Mouse (Mus musculus) embryonic stem cell, embryonic (primary cell): ENCODE data around the gene Arhgdia.

Source experiments
- CTCF ChIA-PET, 4 experiments: fragments of 300-600 bp in 2 of 4; fragments of 350-600 bp in 2 of 4; sonication (Branson Sonifier 250); formaldehyde crosslinking; loops; one replicate each; lab custom pipeline; 2022; ENCODE audit warnings: inconsistent platforms in 2 of 4; lab: Charles Lee
- POLR2A ChIA-PET, 4 experiments: fragments of 300-600 bp in 2 of 4; fragments of 350-600 bp in 2 of 4; sonication (Branson Sonifier 250); formaldehyde crosslinking; loops; one replicate each; lab custom pipeline; 2022; ENCODE audit warnings: antibody characterized with exemption in 4 of 4, inconsistent platforms in 1 of 4; lab: Charles Lee

Arhgdia gene

DNA sequence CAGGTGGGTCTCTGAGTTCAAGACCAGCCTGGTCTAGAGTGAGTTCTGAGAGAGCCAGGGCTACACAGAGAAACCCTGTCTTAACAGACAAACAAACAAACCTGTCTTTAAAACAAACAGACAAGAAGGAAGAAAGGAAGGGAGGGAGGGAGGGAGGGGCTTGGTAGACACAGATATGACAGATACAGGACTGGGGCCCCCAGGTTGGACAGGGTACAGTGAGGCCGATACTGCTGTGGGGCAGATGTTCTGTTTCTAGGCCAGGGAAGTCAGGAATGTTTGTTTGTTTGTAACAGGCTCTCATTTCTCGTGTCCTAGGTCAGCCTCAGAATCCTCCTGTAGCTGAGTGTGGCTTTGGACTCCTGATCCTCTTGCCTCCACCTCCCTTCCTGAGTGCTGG, 22.1 kb upstream of the Arhgdia start:
- POLR2A ChIA-PET = interaction anchor here in 3 of 4 experiments (0.6 to 1.9 kb wide), 10 partner anchors 9 to 41 kb away, joined by 3 to 5 read pairs (median 3); partner anchors contain the start of genes Arhgdia (in 1 of the 3), P4hb (in 1 of the 3) and Pycr1 (in 1 of the 3)

DNA sequence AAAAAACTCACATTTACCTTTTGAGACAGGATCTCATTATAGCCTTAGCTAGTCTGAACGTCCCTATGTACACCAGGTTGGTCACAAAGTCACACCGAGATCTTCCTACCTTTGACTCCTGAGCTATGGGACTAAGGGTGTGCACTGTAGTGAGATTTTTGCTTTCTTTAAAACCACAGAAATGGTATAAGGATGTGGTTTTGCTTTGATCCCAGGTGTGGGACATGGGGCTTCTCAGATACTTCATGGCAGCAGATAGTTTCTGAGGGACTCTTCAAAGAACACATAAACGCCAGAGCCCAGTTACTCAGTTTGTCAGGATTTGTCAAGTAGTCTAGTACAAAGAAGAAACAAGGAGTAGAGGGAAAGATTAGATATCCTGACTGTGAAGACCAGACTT, 19.3 kb upstream of the Arhgdia start:
- ChIA-PET CTCF (interaction anchor here in 1 of 4 experiments (0.6 kb wide), 1 partner anchor 16 kb away, joined by 3 read pairs; no protein-coding TSS in a partner anchor), POLR2A (interaction anchor here in 2 of 4 experiments (0.7 to 1.5 kb wide), 4 partner anchors 9 to 1601 kb away, joined by 3 to 5 read pairs (median 3); no protein-coding TSS in a partner anchor)

More for the DNA sequence above, 22.1 kb upstream of the Arhgdia start:
- CTCF ChIA-PET = interaction anchor here in 1 of 4 experiments (0.6 kb wide), 1 partner anchor 333 kb away, joined by 7 read pairs; no protein-coding TSS in a partner anchor

DNA sequence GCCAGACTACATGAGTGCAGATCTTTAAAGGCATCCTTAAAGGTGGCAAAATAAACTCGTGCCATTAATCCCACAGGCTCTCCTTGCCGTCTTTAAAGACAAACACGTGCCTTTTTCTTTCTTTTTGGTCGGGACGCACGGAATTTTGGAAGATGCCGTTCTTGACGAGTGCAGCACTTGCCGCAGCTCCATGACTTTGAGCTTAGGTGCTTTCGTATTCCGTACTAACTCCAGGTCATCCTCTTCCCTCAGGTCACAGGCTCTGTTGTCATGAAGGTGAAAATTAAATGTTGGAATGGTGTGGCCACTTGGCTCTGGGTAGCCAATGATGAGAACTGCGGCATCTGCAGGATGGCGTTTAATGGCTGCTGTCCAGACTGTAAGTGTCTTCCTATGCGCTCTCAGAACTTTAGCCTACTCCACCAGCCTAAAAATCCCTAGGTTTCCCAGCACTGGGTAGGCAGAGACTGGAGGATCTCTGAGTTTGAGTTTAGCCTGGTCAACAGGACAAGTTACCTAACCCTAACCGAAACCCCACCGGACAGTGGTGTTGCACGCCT, 17.6 kb upstream of the Arhgdia start:
- ChIA-PET POLR2A (interaction anchor here in 3 of 4 experiments (0.6 to 12.3 kb wide), 16 partner anchors 9 to 348 kb away, joined by 3 to 215 read pairs (median 4); partner anchors contain the start of genes Npb (in 2 of the 3), P4hb (in 2 of the 3), Arhgdia (in 1 of the 3) and Mafg (in 1 of the 3)), CTCF (no interaction called here)

DNA sequence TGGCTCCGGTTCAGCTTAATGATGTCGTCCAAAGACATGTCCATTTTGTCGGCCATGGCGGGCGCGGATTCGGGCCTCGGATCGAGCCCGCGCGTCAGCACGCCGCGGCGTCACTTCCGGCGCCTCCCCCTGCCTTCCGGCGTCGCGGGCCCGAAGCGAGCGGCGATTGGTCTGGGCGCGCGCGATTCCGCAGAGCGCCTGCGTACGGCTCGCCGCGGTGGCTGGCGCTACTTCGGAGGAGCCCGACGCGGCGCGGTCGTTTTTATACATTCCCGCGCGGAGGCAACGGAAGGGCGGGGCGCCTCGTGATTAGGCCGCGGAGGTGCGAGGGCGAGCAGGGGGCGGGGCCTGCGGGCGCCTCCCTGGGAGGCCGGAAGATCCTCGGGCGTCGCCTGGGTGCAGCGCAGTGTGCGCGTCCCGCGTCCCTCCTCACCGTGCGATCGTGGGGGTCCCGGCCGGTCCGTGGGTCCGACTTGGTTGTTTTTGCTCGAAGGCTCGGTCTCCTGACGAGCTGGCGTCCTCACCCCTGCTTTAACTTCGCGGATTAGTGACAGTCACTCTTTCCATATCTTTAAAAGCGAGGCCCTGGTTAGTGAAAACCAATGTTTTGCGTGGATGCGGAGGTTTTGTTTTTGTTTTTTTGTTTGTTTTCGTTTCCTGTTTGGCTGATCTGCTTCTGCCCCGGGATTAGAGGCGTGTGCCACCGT, 17.0 kb upstream of the Arhgdia start, which contains the start of the genes Alyref and Anapc11:
Alyref (minus strand) TSS at position 83 of the 707 bp plus-strand sequence.
Anapc11 (plus strand) TSS at position 139 of the 707 bp plus-strand sequence.
- POLR2A ChIA-PET = interaction anchor here (0.5 to 12.3 kb wide), 37 partner anchors 8 to 1687 kb away, joined by 3 to 215 read pairs (median 4); partner anchors contain the start of genes P4hb (in 3 of the 4), Mafg (in 2 of the 4), Npb (in 2 of the 4) and Arhgdia (in 1 of the 4)
- CTCF ChIA-PET = interaction anchor here in 1 of 4 experiments (1.5 kb wide), 1 partner anchor 19 kb away, joined by 6 read pairs; no protein-coding TSS in a partner anchor

DNA sequence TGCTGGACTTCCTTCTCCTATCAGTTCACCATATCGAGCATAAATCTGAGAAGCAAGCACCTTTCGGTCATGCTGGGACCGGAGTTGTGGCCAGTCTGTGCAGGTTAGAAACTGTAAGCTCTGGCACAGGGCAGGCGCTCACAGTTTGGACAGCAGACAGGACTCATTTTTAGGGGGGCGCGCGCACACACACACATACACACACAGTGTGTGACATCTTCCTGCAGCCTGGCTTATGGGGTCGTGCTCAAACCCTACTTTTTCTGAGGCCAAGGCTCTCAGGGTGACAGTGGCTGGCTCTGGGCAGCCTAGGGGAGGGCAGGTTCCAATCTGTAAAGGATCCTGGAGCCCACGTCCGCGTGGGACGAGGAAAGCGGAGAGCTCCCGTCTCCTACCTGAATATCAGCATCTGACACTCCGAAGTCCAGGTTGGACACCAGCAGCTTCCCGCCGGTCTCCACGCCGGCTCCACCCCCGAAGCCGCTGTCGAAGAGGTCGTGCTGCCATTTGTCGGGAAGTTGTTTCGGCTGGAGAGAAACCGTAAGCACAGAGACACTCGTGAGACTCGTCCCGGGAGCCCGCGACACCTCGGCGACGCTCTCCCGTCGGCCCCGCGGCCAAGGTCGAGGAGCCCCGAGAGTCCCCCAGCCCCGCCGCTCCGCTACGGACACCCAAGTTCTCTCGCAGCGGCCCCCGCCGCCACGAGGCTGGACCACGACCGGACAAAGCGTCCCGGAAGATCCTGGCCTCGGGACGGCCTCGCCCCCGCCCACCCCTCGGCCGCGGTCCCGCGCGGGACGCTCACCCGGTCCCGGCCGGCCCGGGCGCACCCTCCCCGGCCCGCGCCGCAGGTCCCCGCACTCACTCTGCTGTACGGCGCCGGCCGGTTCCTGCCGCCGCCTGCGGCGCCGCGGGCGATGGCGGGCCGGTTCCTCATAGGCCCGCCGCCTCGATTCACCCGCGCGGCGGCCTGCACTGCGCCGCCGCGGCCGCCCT, 16.1 kb upstream of the Arhgdia start:
- CTCF ChIA-PET = interaction anchor here in 2 of 4 experiments (0.9 to 1.5 kb wide), 4 partner anchors 12 to 18 kb away, joined by 3 to 6 read pairs (median 4); no protein-coding TSS in a partner anchor
- POLR2A ChIA-PET = interaction anchor here (0.5 to 12.3 kb wide), 45 partner anchors 9 to 550 kb away, joined by 3 to 215 read pairs (median 5); partner anchors contain the start of genes P4hb (in 3 of the 4), Mafg (in 2 of the 4), Npb (in 2 of the 4) and Arl16 (in 1 of the 4)

DNA sequence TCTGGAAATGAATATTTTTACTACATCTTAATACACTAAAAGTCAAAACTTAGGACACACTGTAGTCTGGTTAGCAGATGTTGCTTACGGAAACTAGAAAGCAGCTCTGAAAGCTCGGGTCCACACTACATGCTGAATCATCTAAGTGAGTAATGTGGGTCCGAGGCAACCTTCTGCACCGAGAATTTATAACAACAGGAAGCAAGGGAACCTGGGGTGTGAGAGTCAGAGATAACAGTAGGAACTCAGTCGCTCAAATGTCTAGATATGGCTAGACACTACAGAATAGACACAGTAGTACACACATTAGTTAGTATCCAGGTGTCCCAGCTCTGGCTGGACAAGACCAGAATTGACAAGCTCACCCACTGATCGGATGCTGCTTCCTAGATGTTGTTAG, 7.1 kb upstream of the Arhgdia start:
- CTCF ChIA-PET = interaction anchor here in 1 of 4 experiments (0.7 to 2.2 kb wide), 2 partner anchors 9 to 12 kb away, joined by 4 to 7 read pairs; no protein-coding TSS in a partner anchor
- POLR2A ChIA-PET = interaction anchor here in 2 of 4 experiments (0.9 to 12.3 kb wide), 11 partner anchors 6 to 133 kb away, joined by 3 to 215 read pairs (median 7); partner anchors contain the start of genes P4hb (in 2 of the 2), Alyref (in 1 of the 2), Anapc11 (in 1 of the 2) and Npb (in 1 of the 2)

DNA sequence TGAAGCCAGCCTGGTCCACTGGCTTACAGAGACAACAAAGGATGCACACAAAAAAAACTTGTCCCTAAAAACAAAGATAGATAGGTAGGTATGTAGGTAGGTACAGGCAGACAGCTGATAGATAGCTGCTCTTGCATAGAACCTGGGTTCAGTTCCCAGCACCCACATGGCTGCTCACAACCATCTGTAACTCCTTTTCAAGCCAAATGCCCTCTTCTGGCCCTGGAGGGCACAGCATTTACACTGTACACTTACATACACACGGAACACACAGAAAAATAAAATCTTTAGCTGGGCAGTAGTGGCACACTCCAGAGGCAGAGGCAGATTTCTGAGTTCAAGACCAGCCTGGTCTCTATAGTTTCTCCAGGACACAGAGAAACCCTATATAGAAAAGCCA, 2.5 kb upstream of the Arhgdia start:
- POLR2A ChIA-PET = interaction anchor here in 2 of 4 experiments (0.8 to 10.1 kb wide), 13 partner anchors 10 to 94 kb away, joined by 3 to 112 read pairs (median 9); partner anchors contain the start of genes Mafg (in 2 of the 2), P4hb (in 2 of the 2), Alyref (in 1 of the 2) and Anapc11 (in 1 of the 2)

DNA sequence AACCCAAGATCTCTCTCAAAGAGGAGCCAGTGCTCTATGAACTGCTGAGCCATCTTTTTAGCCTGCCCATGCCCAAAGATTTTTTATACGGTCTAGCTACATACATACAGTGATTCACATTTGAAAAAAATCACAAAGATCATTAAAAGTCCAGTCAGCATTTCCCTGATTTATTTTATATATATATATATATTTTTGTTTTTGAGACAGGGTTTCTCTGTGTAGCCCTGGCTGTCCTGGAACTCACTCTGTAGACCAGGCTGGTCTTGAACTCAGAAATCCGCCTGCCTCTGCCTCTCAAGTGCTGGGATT, 1.5 kb upstream of the Arhgdia start:
- POLR2A ChIA-PET = interaction anchor here (0.6 to 10.1 kb wide), 56 partner anchors 8 to 368 kb away, joined by 3 to 112 read pairs (median 5); partner anchors contain the start of genes P4hb (in 3 of the 4), Alyref (in 2 of the 4), Anapc11 (in 2 of the 4) and Mafg (in 2 of the 4)
- CTCF ChIA-PET = interaction anchor here in 3 of 4 experiments (0.5 to 1.9 kb wide), 17 partner anchors 10 to 398 kb away, joined by 3 to 18 read pairs (median 4); partner anchors contain the start of genes Cenpx (in 1 of the 3), Lrrc45 (in 1 of the 3), P4hb (in 1 of the 3) and Pcyt2 (in 1 of the 3)

More for the DNA sequence above, 2.5 kb upstream of the Arhgdia start:
- CTCF ChIA-PET = interaction anchor here in 2 of 4 experiments (0.6 to 1.3 kb wide), 7 partner anchors 11 to 72 kb away, joined by 3 read pairs; partner anchors contain the start of gene P4hb (in 1 of the 2)

DNA sequence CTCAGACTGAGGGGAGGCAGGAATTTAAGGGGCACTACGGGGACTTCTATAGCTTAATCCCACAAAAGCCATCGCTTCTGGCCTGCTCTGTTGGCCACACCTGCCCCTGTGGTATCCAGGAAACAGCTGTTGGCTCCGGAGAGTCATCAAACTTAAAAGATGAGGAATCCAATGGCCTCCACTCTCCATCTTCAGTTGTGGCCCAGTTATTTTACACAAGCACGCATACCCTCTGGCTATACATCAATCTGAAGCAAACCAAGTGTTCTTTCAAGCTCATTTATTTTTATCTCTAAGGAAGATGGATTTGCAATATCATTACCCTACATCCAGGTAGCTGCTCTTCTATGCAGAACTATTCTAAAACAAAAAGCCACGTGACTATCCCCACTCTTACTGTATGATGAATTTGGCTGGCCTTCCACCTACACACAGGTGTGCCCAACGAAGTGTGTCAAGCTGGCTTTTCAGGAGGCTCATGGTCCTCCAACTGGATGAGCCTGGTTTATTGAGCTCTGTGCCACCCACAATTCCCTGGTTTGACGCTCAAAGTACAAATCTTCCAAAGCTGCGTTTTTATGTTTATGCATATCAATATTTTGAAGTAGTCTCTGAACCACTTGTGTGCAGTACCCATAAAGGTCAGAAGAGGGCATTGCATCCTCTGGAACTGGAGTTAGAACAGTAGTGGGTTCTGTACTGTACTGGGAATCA, 1.0 kb upstream of the Arhgdia start:
- POLR2A ChIA-PET = interaction anchor here (0.6 to 10.1 kb wide), 86 partner anchors 8 to 919 kb away, joined by 3 to 112 read pairs (median 4); partner anchors contain the start of genes P4hb (in 3 of the 4), Slc25a10 (in 3 of the 4), Alyref (in 2 of the 4) and Anapc11 (in 2 of the 4)
- CTCF ChIA-PET = interaction anchor here (0.5 to 1.9 kb wide), 27 partner anchors 9 to 398 kb away, joined by 3 to 18 read pairs (median 4); partner anchors contain the start of genes P4hb (in 2 of the 4), Cenpx (in 1 of the 4), Lrrc45 (in 1 of the 4) and Pcyt2 (in 1 of the 4)

DNA sequence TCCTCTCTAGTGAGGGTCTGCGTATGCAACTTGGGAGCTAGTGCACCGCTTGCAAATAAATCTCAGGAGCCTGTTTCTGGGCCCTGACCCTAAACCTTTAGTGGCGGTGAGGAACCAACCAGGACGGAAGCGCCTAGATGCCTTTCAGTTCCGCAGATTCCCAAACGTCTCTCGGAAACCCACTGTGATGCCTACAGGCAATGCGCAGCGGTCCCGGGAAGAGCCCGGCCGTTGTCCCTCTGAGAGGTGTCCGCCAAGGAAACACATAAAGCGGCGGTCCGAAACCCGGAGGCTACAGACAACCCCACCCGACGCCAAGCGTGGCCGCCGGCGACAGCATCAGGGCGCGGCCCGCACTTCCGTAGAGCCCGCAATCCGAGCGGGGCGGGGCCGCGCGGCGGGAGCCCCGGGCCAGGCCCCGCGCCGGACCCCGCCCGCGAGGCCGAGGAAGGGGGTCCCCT, 523 bp downstream of the Arhgdia start:
- POLR2A ChIA-PET = interaction anchor here (0.8 to 16.3 kb wide), 25 partner anchors 10 to 352 kb away, joined by 3 to 358 read pairs (median 10); partner anchors contain the start of genes Mafg (in 2 of the 4), Pycr1 (in 2 of the 4), Sirt7 (in 2 of the 4) and Alyref (in 1 of the 4)

DNA sequence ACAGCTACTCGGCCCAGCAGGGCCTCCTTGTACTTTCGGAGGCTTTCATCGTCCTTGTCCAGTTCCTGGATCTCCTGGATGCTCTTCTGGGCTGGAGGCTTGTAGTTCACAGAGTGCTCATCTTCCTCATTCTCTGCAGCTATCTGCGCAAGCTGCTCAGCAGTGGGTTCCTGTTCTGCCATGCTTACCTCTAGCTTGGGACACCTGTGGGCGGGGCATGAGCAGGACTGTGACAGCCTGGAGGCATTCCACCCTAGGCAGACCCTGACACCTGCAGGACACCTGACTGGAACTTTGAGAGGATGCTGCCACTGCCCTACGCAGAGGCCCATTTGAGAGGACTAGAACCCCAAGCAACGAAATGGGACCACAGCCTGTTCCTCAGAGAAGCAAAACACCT, 1.2 kb downstream of the Arhgdia start:
- POLR2A ChIA-PET = interaction anchor here (0.6 to 16.3 kb wide), 62 partner anchors 8 to 624 kb away, joined by 3 to 358 read pairs (median 4); partner anchors contain the start of genes Pycr1 (in 3 of the 4), Alyref (in 2 of the 4), Arl16 (in 2 of the 4) and Cenpx (in 2 of the 4)

More for the DNA sequence above, 523 bp downstream of the Arhgdia start:
- CTCF ChIA-PET = interaction anchor here in 3 of 4 experiments (0.6 to 2.6 kb wide), 20 partner anchors 9 to 412 kb away, joined by 3 to 19 read pairs (median 6); partner anchors contain the start of genes Arl16 (in 1 of the 3), Cenpx (in 1 of the 3), Lrrc45 (in 1 of the 3) and Pycr1 (in 1 of the 3)

DNA sequence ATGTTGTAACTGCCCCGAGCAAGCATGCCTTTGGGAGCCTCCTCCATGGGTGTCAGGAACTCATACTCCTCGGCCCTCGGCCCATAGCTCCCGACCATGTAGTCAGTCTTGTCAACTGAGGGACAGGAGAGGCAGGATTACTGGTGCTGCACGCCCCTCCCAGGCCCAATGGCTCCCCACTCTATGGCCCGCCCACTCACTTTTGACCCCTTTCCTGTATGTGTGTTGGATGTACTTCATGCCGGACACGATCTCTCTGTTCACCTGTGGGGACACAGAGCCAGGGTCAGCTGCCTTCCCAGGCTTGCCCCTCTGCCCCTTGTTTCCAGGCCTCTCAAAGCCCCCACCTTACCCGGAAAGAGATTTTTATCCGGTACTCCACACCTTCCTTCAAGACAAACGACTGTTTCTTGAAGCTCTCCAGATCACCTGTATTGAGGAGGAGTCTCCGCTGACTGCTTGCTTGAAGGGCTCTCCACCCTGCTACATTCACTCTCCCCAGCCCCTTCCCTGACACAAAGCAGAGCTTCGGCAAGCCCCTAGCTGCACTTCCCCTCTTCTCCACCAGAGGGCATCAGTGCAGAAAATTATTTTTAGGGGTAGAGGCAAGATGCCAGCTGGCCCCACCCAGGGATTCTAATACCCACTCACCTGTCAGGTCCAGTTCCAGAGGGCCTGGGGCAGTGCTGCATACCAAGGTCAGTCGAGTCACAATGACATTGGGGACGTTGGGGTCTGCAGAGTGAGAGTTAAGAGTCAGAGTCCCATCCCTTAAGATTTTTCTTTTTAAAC, 1.9 kb downstream of the Arhgdia start:
- POLR2A ChIA-PET = interaction anchor here (0.5 to 16.3 kb wide), 72 partner anchors 8 to 624 kb away, joined by 3 to 358 read pairs (median 4); partner anchors contain the start of genes Pycr1 (in 3 of the 4), Alyref (in 2 of the 4), Arl16 (in 2 of the 4) and Cenpx (in 2 of the 4)
- CTCF ChIA-PET = interaction anchor here (0.5 to 2.6 kb wide), 54 partner anchors 10 to 1157 kb away, joined by 3 to 25 read pairs (median 4); partner anchors contain the start of genes Rac3 (in 2 of the 4), Alyref (in 1 of the 4), Anapc11 (in 1 of the 4) and Arl16 (in 1 of the 4)

More for the DNA sequence above, 1.2 kb downstream of the Arhgdia start:
- CTCF ChIA-PET = interaction anchor here (0.5 to 2.6 kb wide), 43 partner anchors 9 to 411 kb away, joined by 3 to 25 read pairs (median 4); partner anchors contain the start of genes Alyref (in 1 of the 4), Anapc11 (in 1 of the 4), Arl16 (in 1 of the 4) and Cenpx (in 1 of the 4)

DNA sequence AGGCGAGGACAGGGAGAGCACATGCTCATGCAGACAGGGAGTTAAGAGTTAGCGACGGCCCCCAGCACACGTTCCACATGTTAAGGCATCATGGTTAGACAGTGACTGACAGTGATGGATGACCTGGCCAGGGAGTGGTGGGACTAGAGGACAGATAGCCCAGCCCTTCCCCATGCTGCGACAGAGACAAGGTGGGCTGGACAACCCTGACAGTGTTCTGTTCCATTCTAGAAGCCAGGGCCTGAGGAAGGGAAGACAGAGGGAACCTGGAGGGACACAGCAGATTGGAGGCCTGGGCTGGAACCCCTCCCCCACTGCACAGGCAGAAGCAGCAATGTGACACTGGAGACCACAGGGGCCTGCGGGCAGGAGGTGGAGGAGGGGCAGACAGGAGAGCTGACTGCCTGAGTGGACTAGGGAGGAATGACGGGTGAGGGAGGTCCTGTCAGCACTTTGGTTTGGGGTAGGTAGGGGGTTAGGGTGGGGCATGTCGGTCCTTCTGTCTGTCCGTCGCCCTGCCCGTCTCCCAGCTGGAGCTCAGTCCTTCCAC, 2.7 kb downstream of the Arhgdia start:
- ChIA-PET CTCF (interaction anchor here in 3 of 4 experiments (0.7 to 2.6 kb wide), 22 partner anchors 9 to 155 kb away, joined by 3 to 25 read pairs (median 4); partner anchors contain the start of genes Arl16 (in 1 of the 3) and Pycr1 (in 1 of the 3)), POLR2A (interaction anchor here in 3 of 4 experiments (0.6 to 16.3 kb wide), 47 partner anchors 9 to 372 kb away, joined by 3 to 358 read pairs (median 5); partner anchors contain the start of genes Alyref (in 2 of the 3), Cenpx (in 2 of the 3), Lrrc45 (in 2 of the 3) and Sirt7 (in 2 of the 3))
